Mouse (Mus musculus) heart, adult 18-20 months (tissue): ENCODE measurements around the gene Fgfr4. TPM values are rescaled to one million over a fixed set of nuclear protein-coding genes. Genes with fewer than 3 reads are reported as not detected.

Experiments used
- DNase-seq, 2 experiments: peaks; one replicate each; pipeline ENCODE4 v3.0.0; 2021 to 2022; ENCODE audit warnings: mixed read lengths in 1 of 2
- long read RNA-seq, 2 experiments: library from polyadenylated mRNA; stranded (forward); transcript quantifications; one replicate each; pipeline ENCODE4 v2.0.0; 2021
- total RNA-seq, 2 experiments: library from RNA; stranded (reverse); gene quantifications; 2 replicates each; pipeline ENCODE4 v1.2.3; 2021

Fgfr4 gene
- under 1 TPM; 0.28 to 0.30 TPM for total RNA-seq
- long read RNA-seq, experiment 1: 0 reads
- long read RNA-seq, experiment 2: 0 reads

- DNase-seq: peak in 1 of 2 experiments; percentile 14
These were observed at the start of gene Fgfr4 for GRCm38 (mm10) chr13:55152621-55153415. TSS of gene Fgfr4 (plus strand) at chr13:55152640.

GRCm38 (mm10) chr13:55103351-55103750 is 49.1 kb upstream of the Fgfr4 start:
- DNase-seq: no peak

DNA sequence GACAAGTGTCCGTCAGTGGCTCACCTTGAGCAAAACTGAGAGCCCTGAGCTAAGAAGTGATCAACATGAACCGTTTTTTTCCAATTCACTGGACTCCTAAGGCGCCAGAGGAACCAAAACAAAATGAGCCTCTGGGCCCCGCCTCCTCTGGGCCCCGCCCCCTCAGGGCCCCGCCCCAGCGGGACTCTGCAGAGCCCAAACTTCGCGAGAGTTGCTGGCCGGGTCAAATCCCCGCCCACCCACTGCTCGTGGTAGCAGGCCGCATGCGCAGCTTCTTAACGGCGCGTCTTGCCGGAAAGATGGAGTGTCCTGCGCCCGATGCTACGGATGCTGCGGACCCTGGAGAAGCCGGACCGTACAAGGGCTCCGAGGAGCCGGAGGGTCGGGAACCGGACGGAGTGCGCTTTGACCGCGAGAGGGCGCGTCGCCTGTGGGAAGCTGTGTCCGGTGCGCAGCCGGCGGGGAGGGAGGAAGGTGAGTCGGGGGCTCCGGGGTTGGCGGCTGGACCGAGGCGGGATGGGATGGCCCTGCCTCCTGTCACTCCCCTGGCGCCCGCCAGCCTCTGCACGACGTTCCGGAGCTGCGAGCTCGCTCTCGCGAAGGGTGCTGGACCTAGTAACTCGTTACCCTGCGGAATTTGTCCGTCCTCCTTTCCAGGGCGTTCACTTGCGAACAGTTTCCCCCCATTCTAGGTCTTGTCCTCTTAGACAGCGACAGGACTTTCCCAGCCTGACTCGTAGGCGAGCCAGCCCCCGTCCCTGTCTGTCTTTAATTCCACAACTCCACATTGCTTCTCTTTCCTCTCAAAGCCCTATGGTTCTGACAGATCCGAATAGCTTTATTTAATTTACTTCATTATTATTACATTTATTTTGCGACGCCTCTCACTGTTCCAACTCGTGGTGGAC is 47.1 kb upstream of the Fgfr4 start, which contains the start of gene Zfp346:
TSS of gene Zfp346 (plus strand) at position 267 of the 908 bp plus-strand sequence.
- DNase-seq: peak; percentile 98 to 99

- DNase-seq: peak; percentile 25 to 57
These were observed 46.3 kb upstream of the Fgfr4 start for GRCm38 (mm10) chr13:55105953-55106691.

- no peak for DNase-seq
These were observed 45.3 kb upstream of the Fgfr4 start for GRCm38 (mm10) chr13:55107116-55107515.

- DNase-seq: peak; percentile 81 to 86
These were observed 44.7 kb upstream of the Fgfr4 start for GRCm38 (mm10) chr13:55107694-55108093.

DNA sequence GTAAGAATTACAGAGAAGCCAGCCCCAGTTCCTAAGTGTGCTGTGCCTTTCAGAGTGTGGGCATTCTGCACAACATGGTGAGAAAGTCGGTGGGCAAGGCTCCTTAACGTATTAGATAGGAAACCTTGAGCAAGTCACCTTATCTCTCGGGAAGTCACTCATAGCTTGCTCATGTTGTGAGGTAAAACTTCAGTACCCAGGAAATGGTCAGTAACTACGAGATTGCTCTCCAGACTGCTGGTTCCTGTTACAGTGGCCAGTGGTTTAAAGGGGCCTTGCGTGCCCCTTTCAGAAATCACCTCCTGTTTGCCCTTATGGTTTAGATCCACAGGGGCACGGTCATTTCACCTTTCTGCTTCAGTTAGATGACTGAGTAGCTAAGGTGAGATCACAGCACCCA is 38.1 kb upstream of the Fgfr4 start:
- no peak for DNase-seq

DNA sequence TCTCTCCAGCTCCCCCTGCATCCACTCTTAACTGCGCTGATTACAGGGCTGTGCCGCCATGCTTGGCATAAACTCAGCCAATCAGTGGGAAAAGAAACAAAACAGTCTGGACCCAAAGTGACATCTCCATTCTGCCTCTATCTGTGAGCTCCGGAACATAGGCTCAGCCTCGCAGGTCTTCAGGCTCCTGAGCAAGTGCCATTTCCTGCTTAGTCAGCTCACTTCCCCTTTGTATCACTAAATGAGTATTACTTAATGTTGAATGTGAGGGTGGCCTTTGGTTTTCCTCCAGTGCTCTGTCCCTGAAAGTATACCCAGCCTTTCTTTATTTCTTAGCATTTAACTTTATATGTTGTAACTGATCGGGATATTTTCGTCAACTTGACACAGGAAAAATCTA is 27.5 kb upstream of the Fgfr4 start:
- no peak for DNase-seq

GRCm38 (mm10) chr13:55133448-55133847 is 19.0 kb upstream of the Fgfr4 start, which contains the start of gene Gm17617:
TSS of gene Gm17617 (minus strand) at chr13:55133548.
- DNase-seq: no peak

DNA sequence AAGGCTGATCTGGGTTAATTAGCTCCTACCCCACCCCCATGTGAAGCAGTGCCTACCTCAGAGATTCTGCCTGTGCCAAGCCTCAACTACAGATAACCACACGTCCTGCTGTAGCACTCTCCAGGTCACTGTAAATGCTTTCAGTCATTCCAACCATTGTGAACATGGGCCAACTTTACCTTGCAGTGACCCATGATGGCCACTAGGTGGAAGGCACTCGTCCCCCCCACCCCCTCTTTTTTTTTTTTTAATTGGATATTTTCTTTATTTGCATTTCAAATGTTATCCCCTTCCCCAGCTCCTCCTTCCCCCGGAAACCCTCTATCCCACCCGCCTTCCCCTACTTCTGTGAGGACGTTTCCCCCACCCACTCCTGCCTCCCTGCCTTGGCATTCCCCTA is 17.1 kb upstream of the Fgfr4 start:
- DNase-seq: peak; percentile 24 to 38

- DNase-seq: no peak
These were observed 12.2 kb upstream of the Fgfr4 start for GRCm38 (mm10) chr13:55140271-55140670.

- DNase-seq: no peak
These were observed 1.5 kb downstream of the Fgfr4 start for GRCm38 (mm10) chr13:55153951-55154350.

DNA sequence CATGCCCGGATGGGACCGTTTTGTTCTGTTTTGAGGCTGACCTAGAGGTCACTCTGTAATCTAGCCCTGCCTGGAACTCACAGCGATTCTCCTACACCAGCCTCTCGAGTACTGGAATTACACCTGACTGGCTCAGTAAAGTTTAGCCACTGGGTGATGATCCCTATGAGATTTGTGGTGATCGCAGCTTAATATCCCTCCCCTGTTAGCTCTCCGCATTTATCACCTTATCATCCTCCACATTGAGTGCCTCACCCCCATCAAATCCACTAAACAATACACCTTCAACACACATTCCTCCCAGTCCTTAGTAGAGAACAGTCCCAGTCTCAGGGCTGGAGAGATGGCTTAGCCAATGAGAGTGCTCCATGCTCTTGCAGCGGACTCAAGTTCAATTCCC is 9.9 kb downstream of the Fgfr4 start:
- DNase-seq: no peak

GRCm38 (mm10) chr13:55163553-55163952 is 11.1 kb downstream of the Fgfr4 start:
- peak; percentile 37 to 50 for DNase-seq

DNA sequence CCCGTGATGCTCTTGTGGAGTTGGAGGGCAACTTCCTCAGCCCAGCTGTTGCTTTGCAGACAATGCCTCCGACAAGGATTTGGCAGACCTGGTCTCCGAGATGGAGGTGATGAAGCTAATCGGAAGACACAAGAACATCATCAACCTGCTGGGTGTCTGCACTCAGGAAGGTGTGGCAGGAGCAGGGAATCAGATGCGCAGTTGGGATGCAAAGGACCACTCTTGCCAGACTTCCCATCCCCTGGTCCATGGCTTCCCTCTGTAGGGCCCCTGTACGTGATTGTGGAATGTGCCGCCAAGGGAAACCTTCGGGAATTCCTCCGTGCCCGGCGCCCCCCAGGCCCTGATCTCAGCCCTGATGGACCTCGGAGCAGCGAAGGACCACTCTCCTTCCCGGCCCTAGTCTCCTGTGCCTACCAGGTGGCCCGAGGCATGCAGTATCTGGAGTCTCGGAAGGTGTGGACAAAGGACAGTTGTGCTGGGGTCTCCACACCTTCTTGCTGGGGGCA is 13.4 kb downstream of the Fgfr4 start:
- DNase-seq: no peak

- no peak for DNase-seq
These were observed 14.6 kb downstream of the Fgfr4 start for GRCm38 (mm10) chr13:55166806-55167725.

- no peak for DNase-seq
These were observed 15.4 kb downstream of the Fgfr4 start for GRCm38 (mm10) chr13:55167798-55168197.

GRCm38 (mm10) chr13:55168255-55168654 is 15.8 kb downstream of the Fgfr4 start:
- DNase-seq: no peak

DNA sequence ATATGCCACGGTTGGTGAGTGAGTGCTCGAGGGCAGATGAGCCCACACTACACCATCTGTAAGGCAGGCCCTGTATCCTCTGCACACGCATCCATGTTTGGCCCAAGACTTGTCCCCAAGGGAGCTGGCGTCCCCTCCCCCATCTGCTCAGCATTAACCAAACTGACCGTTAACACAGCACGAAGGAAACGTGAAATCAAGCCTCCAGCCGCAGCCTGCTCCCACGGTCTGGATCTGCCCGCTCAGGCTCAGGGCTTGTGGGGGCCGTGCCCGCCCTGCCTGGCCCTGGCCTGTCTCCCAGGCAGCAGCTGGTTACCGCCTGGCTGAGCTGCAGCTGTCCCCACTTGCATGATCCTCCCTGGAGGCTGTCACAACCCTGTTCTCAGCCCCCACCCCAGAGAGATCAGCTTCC is 16.5 kb downstream of the Fgfr4 start:
- peak; percentile 62 to 79 for DNase-seq

- DNase-seq: peak; percentile 79
These were observed 19.3 kb downstream of the Fgfr4 start for GRCm38 (mm10) chr13:55171517-55172335.
